Mouse (Mus musculus) B cell, adult 67 days (primary cell): Measurements from ENCODE around the gene Btbd35f25. TPM values are rescaled to one million over a fixed set of nuclear protein-coding genes. Genes with fewer than 3 reads are reported as not detected.

ENCODE experiments used
- total RNA-seq, 2 experiments: library from RNA; stranded (reverse); gene quantifications; 4 replicates each; pipeline ENCODE4 v1.2.4; 2023

The Btbd35f25 gene
- not detected for total RNA-seq

GRCm38 (mm10) chrX:31717056-31717455, at the start of gene Btbd35f25:
TSS of gene Btbd35f25 (minus strand) at chrX:31717156.

Other genes with a start within 250 kb of the Btbd35f25 start
- gene Gm21883, start 142.9 kb downstream of the Btbd35f25 start, total RNA-seq: not detected
- not detected for gene Spin2e, start 98.2 kb downstream of the Btbd35f25 start, total RNA-seq
- gene Gm21637, start 244.9 kb upstream of the Btbd35f25 start, total RNA-seq: not detected